Mouse (Mus musculus) layer of hippocampus, adult 8-10 months (tissue): ENCODE measurements around the gene Tbc1d17. TPM values are rescaled to one million over a fixed set of nuclear protein-coding genes. Genes with fewer than 3 reads are reported as not detected.

Experiments used
- DNase-seq, 2 experiments: peaks; one replicate each; pipeline ENCODE4 v3.0.0; 2022; ENCODE audit warnings: low spot score in 2 of 2
- total RNA-seq, 4 experiments: library from RNA; stranded (reverse); gene quantifications; 2 replicates each; pipeline ENCODE4 v1.2.4; 2022

Gene Tbc1d17
- total RNA-seq, 4 experiments from 2014 or later, result 71.9 to 92.1 (median 73.8) TPM

DNA sequence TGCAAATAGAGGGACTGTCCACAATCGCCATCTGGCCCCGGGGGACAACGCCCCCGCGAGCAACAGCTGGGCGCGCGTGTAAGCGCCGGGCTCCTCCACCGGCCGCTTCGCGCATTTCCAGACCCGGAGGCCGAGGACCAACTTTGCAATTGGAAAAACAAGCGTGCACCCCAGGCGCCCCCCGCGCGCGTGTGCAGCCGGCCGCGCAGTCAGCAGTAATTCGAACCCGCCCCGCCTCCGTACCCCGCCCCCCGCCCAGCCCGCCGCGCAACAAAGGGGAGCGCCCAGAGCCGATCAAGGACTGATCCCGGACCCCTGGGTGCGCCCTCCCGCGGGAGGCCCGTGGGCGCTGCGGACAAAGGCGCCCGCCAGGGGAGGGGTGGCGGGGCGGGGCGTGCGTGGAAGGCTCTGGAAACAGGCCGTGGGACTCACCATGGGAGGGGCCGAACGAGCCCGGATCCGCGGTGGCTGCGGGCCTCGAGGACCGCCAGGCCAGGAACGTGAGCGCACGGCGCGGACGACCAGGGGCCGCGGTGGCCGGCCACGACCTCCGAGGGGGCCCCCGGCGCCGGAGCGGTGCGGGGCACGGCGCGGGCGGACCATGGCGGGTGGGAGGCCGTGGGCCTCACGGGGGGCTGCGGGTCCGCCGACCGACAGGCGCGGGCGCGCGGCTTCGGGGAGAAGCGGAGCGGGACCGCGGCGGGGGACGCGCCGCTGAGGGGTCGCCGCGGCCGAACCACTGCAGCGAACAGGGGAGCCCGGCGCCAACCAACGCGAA, 20.2 kb upstream of the Tbc1d17 start:
- no peak for DNase-seq

DNA sequence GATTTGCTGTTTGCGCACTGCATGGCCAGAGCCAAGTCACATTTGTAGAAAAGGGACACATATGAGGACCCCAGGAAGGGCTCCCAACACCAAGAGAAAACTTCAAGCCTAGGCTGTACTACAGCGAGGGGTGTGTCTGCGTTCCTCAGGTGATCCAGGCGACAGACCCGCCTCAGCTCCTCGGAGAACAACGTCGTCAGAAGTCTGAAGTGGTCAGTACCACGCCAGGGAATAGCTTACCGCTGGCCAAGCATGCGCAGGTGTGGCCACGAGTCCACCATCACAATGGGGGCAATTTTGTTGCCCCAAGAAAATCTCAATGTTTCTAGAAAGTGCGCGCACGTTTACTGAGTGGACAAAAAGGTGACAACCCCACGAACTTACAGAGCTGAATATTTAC, 19.6 kb upstream of the Tbc1d17 start:
- no peak for DNase-seq

- no peak for DNase-seq
Observed at GRCm38 (mm10) chr7:44867802-44868201, 18.9 kb upstream of the Tbc1d17 start.

DNA sequence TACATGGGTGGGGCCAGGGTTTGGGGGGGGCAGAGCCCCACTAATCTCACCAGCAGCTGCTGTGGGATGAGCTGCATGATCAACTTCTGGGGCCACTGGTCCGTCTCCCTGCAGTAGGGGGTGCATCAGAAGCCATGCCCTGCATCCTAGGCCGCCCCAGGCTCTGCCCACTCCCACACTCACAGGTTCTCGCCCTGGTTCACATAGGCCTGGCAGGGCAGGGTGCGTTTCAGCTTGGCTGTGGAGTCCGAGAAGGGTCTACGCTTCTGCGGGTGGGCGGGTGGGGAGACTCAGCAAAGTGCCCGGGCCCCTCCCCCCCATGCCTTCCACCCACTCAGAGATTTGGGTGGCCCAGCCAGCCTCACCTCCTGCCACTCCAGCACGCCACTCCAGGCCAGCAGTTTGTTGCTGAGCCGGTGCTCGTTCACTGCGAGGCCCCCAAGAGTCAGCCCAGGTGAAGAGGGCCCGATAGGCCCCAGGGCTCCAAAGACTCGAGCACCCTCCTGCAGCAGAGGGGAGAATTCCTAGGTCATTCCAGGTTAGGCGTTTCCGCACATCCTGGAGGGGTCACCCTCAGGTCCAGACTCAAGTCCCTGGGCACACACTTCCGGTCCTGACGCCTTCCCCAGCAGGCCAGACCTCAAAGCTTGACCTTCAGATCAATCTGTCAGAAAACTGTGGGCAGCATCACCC, 18.3 kb upstream of the Tbc1d17 start:
- DNase-seq, result no peak

DNA sequence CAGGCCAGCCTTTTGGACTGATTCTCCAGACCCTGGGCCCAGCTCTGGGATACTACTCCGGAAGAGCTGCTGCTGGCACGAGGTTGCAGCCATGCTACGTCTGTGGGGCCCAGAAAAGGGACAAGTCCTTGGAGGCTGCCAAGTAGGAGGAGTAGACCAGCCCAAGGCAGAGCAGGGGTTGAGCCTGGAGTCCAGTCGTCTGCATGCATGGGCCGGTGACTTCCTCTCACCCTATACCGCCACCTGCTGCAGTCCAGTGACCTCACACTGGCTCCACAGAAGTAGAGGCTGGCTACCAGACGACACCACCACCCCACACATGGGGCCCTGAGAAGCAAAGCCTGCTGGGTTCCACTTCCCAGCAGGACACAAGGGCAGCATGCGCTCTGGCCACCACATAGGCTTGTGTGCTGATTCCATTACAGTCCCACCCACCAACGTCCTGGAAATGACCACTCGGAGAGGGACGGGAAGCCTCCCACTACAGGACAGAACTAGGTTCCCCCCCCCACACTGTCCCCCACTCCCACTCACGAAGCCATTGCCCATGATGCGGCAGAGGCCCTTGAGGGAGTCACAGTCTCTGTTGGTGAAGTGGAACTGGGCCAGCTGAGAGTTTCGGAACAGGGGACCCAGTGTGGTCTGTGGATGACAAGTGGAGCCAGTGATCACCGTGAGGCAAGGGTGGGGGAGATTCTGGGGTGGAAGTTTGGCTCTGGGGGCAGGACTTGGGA, 17.6 kb upstream of the Tbc1d17 start:
- DNase-seq, result no peak

- DNase-seq, result no peak
Observed at GRCm38 (mm10) chr7:44864595-44865542, 16.0 kb upstream of the Tbc1d17 start.

DNA sequence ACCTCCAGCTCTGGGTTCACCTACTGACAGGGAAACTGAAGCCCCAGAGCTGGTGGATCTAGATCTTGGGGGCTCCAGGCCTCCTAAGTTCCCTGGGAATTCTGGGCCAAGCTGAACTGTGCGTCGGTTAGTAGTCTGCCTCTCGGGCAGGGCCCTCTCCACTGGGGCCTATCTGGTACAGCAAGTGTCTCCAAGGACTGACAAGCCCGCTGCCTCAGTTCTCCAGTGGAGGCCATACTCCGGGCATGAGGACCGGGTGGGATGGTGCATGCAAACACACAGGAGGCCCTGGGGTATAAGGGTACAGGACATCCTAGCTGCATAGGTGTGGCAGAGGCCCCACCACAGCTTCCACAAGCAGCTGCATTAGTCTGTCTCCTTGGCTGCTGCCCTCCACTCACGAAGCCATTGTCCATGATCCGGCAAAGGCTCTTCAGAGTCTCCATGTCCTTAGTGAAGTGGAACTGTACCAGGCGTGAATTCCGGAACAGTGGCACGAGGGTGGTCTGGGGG, 15.2 kb upstream of the Tbc1d17 start:
- DNase-seq, result no peak

DNA sequence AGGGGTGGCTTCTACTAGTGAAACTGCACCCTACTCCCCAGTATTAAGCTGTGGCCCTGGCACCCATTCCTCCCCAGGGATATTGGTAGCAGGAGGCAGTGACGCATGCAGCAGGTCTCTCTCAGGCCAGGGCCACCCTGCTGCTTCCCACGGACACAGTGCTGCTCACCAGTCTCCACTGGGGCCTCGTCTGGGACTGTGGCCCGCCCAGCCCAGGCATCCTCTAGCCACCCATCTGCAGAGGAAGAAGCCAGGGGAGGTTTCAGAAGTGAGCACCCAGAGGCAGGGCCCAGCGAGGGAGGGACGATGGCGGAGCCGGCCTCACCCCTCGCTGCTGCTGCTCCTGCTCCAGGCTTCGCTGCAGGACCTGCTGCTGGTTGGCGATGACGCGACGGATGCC, 14.3 kb upstream of the Tbc1d17 start:
- DNase-seq, result no peak

DNA sequence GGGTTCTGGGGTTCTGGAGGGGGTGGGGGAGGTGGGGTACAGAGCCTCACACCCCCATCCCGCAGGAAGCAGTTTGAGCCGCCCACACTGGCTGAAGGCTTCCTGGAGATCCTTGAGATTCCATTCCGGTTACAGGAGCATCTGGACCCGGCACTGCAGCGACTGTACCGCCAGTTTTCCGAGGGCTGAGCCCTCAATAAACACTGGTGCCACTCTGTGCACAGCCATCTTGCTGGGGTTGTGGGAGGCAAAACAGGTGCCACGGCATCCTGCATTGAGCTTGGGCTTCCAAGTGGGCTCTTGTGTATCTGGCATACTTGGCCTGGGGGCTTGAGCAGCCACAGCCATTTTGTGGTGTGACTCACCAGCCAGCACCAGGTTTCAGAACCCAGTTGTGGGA, 13.6 kb upstream of the Tbc1d17 start:
- no peak for DNase-seq

- no peak for DNase-seq
Observed at GRCm38 (mm10) chr7:44861429-44861816, 12.5 kb upstream of the Tbc1d17 start.

DNA sequence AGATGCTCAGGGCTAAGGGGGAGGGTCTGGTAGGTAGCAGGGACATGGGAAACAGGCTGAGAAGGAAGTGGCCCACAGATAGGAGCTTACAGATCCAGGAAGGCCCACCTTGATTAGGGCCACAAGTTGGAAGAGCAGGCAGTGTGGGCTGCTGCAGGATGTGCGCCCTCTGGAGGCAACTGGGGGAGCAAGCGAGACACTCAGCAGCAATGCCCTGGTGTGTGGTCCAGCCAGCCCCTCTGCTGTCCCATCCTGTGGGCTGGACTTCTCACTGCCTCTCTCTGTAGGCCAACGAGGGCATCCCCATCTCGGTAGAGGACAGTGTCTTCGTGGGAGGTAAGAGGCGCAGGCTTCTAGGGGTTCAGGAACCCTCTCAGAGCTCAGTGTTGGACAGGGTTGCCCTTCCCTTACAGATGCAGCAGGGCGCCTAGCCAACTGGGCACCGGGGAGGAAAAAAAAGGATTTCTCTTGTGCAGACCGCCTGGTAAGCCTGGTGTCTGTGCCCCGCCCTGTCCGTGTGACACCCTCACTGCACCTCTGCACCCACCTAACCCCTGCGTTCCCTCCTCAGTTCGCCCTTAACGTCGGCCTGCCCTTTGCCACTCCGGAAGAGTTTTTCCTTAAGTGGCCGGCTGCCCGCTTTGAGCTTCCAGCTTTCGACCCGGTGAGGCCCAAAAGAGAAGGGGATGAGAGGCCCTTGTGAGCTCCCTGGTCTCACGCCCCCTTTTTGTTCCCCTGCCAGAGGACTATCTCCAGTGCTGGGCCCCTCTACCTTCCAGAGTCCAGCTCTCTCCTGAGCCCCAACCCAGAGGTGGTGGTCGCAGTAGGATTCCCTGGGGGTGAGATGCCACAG, 11.9 kb upstream of the Tbc1d17 start:
- peak in 1 of 2 experiments; percentile 61 for DNase-seq

DNA sequence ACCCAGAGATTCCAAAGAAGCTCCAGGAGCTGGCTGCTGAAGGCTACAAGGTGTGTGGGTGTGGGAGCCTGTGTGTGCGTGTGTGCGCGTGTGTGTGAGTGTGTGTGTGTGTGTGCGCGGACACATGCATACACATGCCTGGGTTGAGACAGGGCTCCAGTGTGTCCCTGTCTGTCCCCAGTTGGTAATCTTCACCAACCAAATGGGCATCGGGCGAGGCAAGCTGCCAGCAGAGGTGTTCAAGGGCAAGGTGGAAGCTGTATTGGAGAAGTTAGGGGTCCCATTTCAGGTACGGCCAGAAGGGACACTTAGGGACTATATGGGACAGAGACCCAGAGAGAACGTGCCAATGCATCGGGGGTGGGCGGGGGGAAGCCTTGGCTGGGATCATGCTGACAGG, 11.0 kb upstream of the Tbc1d17 start:
- DNase-seq, result no peak

DNA sequence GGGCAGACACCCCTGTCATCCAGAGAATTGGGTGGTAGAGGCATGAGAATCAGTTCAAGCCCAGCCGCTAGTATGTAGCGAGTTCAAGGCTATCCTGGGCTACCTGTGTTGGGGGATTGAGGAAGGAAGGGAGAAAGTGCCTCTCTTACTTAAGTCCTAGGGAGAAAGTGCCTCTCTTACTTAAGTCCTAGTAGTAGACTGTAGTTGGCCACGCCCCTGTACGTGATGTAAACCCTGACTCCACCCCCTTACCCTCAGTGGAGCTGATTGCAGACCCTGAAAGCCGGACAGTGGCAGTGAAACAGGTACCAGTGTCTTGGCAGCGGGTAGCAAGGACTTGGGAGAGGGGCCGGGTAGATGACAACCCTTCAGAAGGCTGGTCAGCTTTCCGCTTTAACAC, 9.0 kb upstream of the Tbc1d17 start:
- no peak for DNase-seq

GRCm38 (mm10) chr7:44857042-44857552, 8.2 kb upstream of the Tbc1d17 start, which contains the start of gene Pnkp:
Gene Pnkp, plus strand, starts transcription at chr7:44857139.
- DNase-seq, result peak; percentile 91 to 94

- no peak for DNase-seq
Observed at GRCm38 (mm10) chr7:44856265-44856916, 7.5 kb upstream of the Tbc1d17 start.

- DNase-seq, result no peak
Observed at GRCm38 (mm10) chr7:44855036-44855435, 6.2 kb upstream of the Tbc1d17 start.

DNA sequence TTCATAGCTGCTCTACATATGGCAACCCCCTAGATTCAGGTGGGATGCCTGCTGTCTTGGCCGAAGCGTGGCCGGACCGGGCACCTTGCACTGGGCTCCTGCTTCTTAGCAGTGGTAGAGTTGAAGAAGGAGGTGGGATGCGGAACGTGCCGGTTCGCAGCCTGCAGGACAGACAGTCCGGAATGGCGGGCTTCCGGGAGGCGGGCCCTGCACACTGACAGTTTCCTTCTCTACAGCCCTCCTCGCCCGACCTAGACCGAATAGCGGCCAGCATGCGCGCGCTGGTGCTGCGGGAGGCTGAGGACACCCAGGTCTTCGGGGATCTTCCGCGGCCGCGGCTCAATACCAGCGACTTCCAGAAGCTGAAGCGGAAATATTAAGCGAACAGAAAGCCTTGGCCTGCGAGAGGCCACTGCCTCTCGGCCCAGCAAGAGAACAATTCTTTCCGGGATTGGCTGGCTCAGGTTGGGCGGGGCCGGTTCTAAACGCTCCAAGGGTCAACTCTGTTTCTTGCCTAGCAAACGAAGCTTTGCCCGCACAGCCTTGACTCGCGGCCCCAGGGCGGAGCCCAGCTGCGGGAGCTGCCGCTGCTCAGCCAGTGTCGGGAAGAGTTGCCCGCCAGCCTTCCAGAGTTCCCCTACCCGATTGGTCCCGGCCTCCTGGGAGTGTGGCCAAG, 5.6 kb upstream of the Tbc1d17 start:
- peak in 1 of 2 experiments; percentile 70 for DNase-seq

- DNase-seq, result no peak
Observed at GRCm38 (mm10) chr7:44853596-44854355, 4.9 kb upstream of the Tbc1d17 start.
